In genomic region chr8:123787254-123787897, GRCm38 (mm10) we compare ENCODE assay signal across 9 mouse cellular contexts. TPM values are rescaled to one million over a fixed set of nuclear protein-coding genes. Genes with fewer than 3 reads are reported as not detected.
DNase-seq lines count a peak whose midpoint lies in the region; ATAC-seq and TF ChIP-seq lines count a peak whose summit lies in the region.
"Had no signal": no experiment of that assay in that cellular context is flagged by ENCODE, and none has a peak within 500 bp of the region (broad histone marks: within the 10 kb centered on the region; RNA-seq: fewer than 3 reads in every experiment).

No protein-coding gene starts in this region.

- no peak for ATAC-seq in heart, postnatal 0 days (ENCODE audit: insufficient read depth, low read depth)
- peak; percentile 32 for ATAC-seq in CD4-positive, CD25-positive, alpha-beta regulatory T cell, adult 4 months
- 0 out of 2 replicates have a peak, but pooled peaks have one; percentile 34 for ATAC-seq in megakaryocyte progenitor cell, adult 5-6 weeks (replicated peaks; ENCODE audit: poor library complexity)
- ATAC-seq in forebrain, embryonic 15.5 days (replicated peaks): no peak
- ATAC-seq in frontal cortex, adult (ENCODE audit: low TSS enrichment): no peak

- no peak overlapping the region for H3K9ac ChIP-seq in heart, postnatal 0 days (replicated peaks; ENCODE audit: low read depth, low read length)
- H3K9ac ChIP-seq in forebrain, embryonic 15.5 days (replicated peaks): no peak overlapping the region

- no peaks in the 10 kb centered on the region for H3K36me3 ChIP-seq in heart, postnatal 0 days (replicated peaks; ENCODE audit: control insufficient read depth, insufficient read depth, low read length)
- no peaks in the 10 kb centered on the region for H3K36me3 ChIP-seq in forebrain, embryonic 15.5 days

- no peaks in the 10 kb centered on the region for H3K9me3 ChIP-seq in heart, postnatal 0 days (replicated peaks; ENCODE audit: control insufficient read depth, low read length)
- no peaks in the 10 kb centered on the region for H3K9me3 ChIP-seq in forebrain, embryonic 15.5 days

- H3K4me3 ChIP-seq in heart, postnatal 0 days (ENCODE audit: low read depth, low read length): no peak overlapping the region
- no peak overlapping the region for H3K4me3 ChIP-seq in forebrain, embryonic 15.5 days

- H3K27ac ChIP-seq in heart, postnatal 0 days (ENCODE audit: low read depth): no peak overlapping the region
- no peak overlapping the region for H3K27ac ChIP-seq in forebrain, embryonic 15.5 days (replicated peaks)

- H3K4me2 ChIP-seq in heart, postnatal 0 days (ENCODE audit: low read depth, low read length): peak overlapping the region; percentile 3; the same call in 1 of the 2 replicates
- no peak overlapping the region for H3K4me2 ChIP-seq in forebrain, embryonic 15.5 days (replicated peaks)

- TF ChIP-seq EP300 in heart, postnatal 0 days (IDR thresholded peaks at IDR 0.05; ENCODE audit: low read depth): no peak

- WGBS in heart, postnatal 0 days: 32% methylated on average over 21 of the region's 21 CpGs
- 66% methylated on average over 21 of the region's 21 CpGs for WGBS in forebrain, embryonic 15.5 days

- 0 out of 2 replicates have a peak, but pooled peaks cover 5% of the 10 kb centered on the region for H3K27me3 ChIP-seq in heart, postnatal 0 days (ENCODE audit: control insufficient read depth, insufficient read depth, low read length)
- no peaks in the 10 kb centered on the region for H3K27me3 ChIP-seq in forebrain, embryonic 15.5 days

- no peaks in the 10 kb centered on the region for H3K4me1 ChIP-seq in heart, postnatal 0 days (ENCODE audit: control insufficient read depth, insufficient read depth)
- H3K4me1 ChIP-seq in forebrain, embryonic 15.5 days: peaks cover 5% of the 10 kb centered on the region; the same call in 1 of the 2 replicates

- TF ChIP-seq CTCF in heart, postnatal 0 days (IDR thresholded peaks at IDR 0.05; ENCODE audit: low read depth): no peak

- no peak for DNase-seq in heart, postnatal 0 days (ENCODE audit: low spot score)
- no peak for DNase-seq in heart, postnatal 4 days
- peak; percentile 72 for DNase-seq in ZHBTc4 (ENCODE audit: low read depth, low spot score)
- DNase-seq in layer of hippocampus, adult 18-20 months (ENCODE audit: low spot score in 2 of 2): no peak
- DNase-seq: adrenal gland, adult 8-10 months had no signal

RNA-seq across cellular contexts. Expression of gene Rab4a, which starts 18.4 kb away (rescaled TPM):
- 13.7 and 22.1 TPM in 2 replicates for total RNA-seq in heart, postnatal 0 days (2014; rRNA removed; ENCODE audit: low replicate concordance)
- polyA plus RNA-seq in heart, postnatal 0 days (2015; fragmentation: Nextera tagmentation; extraction: Ambion mirVana): 30.1 and 31.0 TPM in 2 replicates
- 10 to 100 TPM in 1 of 2 experiments, 1 to 10 TPM in 1; 9.4 to 12.0 TPM for total RNA-seq in heart, postnatal 4 days (2021)
- polyA plus RNA-seq in CD4-positive, CD25-positive, alpha-beta regulatory T cell, adult 4 months (2017; shearing (Covaris generic)): 1 to 10 TPM; 2.7 to 9.6 TPM
- total RNA-seq in megakaryocyte progenitor cell, adult 5-6 weeks (2015): 5.3 and 12.5 TPM in 2 replicates
- 5.2 and 5.9 TPM in 2 replicates for total RNA-seq in megakaryocyte progenitor cell, adult 5-6 weeks (2017)
- total RNA-seq in layer of hippocampus, adult 18-20 months (2021): 10 to 100 TPM; 42.6 to 44.8 TPM
- polyA plus RNA-seq in forebrain, embryonic 15.5 days (2015; fragmentation: Nextera tagmentation; extraction: Ambion mirVana): 78.2 and 78.5 TPM in 2 replicates

Comparison
In these comparisons a context has a peak if more than half of its experiments do, and no peak if none do; other contexts are left out.
1. ATAC-seq: peak in CD4-positive, CD25-positive, alpha-beta regulatory T cell, adult 4 months (single experiment) and megakaryocyte progenitor cell, adult 5-6 weeks (single experiment); none in heart, postnatal 0 days (single experiment), forebrain, embryonic 15.5 days (single experiment) and frontal cortex, adult (single experiment).